Mouse (Mus musculus) stomach, embryonic 16.5 days (tissue): Measurements from ENCODE around the gene Tmprss4. TPM values are rescaled to one million over a fixed set of nuclear protein-coding genes. Genes with fewer than 3 reads are reported as not detected.

ENCODE experiments used
- ATAC-seq: fragments of 200-750 bp; cut with Nextera tagmentation; 2 replicates; pipeline ENCODE4 v1.8.0; 2017; ENCODE audit warnings: moderate number of reproducible peaks, moderate TSS enrichment; ENCODE audit not compliant: insufficient read depth, low FRiP score
- H3K27ac ChIP-seq: fragments of 300-500 bp; sonication (generic); 2 replicates; pipeline ENCODE4 v1.5.1; 2014; ENCODE audit warnings: low read length
- H3K27me3 ChIP-seq: fragments of 300-500 bp; sonication (generic); 2 replicates; pipeline ENCODE4 v1.6.1; 2014; ENCODE audit warnings: low read length, control low read depth, mixed read lengths; ENCODE audit not compliant: control insufficient read depth, insufficient read depth
- H3K36me3 ChIP-seq: fragments of 300-500 bp; sonication (generic); 2 replicates; pipeline ENCODE4 v1.6.1; 2014; ENCODE audit warnings: low read length; ENCODE audit not compliant: control insufficient read depth, insufficient read depth
- H3K4me1 ChIP-seq: fragments of 300-500 bp; sonication (generic); 2 replicates; pipeline ENCODE4 v1.6.1; 2014; ENCODE audit warnings: low read length, control low read depth, mixed read lengths; ENCODE audit not compliant: control insufficient read depth, insufficient read depth
- H3K4me2 ChIP-seq: fragments of 300-500 bp; sonication (generic); 2 replicates; pipeline ENCODE4 v1.6.1; 2014; ENCODE audit warnings: low read depth, low read length, mixed read lengths
- H3K4me3 ChIP-seq: fragments of 300-500 bp; sonication (generic); replicated peaks from 2 replicates; pipeline ENCODE4 v1.5.1; 2014; ENCODE audit warnings: mild to moderate bottlenecking, low read length
- H3K9ac ChIP-seq: fragments of 300-500 bp; sonication (generic); 2 replicates; pipeline ENCODE4 v1.6.1; 2014; ENCODE audit warnings: low read length
- H3K9me3 ChIP-seq: fragments of 300-500 bp; sonication (generic); replicated peaks from 2 replicates; pipeline ENCODE4 v1.6.1; 2016; ENCODE audit warnings: low read length, control low read depth; ENCODE audit not compliant: control insufficient read depth
- WGBS: fragments of 180-500 bp; shearing (Covaris S2); extraction: QIAGEN DNeasy Blood & Tissue Kit; methylation state at CpG from one replicate; pipeline ENCODE4 v1.1.7; 2014; 5-methylcytosine and 5-hydroxymethylcytosine counted together
- polyA plus RNA-seq: library from polyadenylated mRNA; unstranded; fragments of >200 nt; fragmentation: Nextera tagmentation; extraction: Ambion mirVana; gene quantifications from 2 replicates; pipeline ENCODE4 v1.2.1, GENCODE M21; 2015

Tmprss4 gene
- polyA plus RNA-seq, 1 experiment from 2014 or later: 31.5 TPM

DNA sequence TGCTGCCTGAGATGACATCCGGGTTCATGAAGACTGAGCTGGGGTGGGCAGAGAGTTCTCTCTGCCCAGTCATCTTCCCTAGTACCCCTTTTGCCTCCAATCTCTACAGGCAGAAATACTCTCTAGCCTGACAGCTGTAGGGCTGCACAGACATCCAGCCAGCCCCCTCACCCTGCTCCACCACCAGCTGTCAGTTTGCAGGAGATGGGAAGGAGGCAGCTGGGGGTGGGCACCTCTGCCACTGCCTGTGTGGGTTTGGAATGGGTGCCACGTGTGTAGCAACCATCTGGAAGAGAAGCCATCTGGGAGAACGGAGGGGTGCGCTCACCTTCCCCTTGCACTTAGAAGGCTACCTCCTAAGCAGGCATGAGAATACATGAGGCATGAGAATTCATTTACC, 18.6 kb downstream of the Tmprss4 start:
- H3K4me2 ChIP-seq: no peak overlapping the region
- WGBS: 76% methylated on average over 4 of the region's 4 CpGs
- no peaks in the 10 kb centered on the region for H3K9me3 ChIP-seq
- no peak overlapping the region for H3K4me3 ChIP-seq
- no peak overlapping the region for H3K27ac ChIP-seq
- no peaks in the 10 kb centered on the region for H3K27me3 ChIP-seq
- no peak overlapping the region for H3K9ac ChIP-seq
- H3K4me1 ChIP-seq: no peaks in the 10 kb centered on the region
- no peak for ATAC-seq
- no peaks in the 10 kb centered on the region for H3K36me3 ChIP-seq

DNA sequence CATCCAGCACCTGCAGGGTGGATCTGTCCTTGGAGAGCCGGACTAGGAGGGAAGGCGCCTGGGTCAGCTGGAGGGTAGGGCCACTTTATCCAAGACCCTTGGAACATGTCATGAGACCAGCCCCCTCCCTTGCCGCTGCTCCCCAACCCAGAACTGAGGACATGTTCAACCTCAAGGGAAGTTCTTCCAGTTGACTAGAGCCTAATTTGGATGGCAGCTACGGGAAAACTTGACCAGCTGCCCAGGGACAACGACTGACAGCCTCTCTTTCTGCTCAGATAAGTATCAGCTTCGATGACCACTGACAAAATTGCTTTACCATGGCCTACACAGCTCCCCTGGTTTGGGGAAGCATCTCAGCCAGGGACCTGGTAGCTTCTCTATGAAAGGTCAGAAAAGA, 20.6 kb downstream of the Tmprss4 start:
- ATAC-seq: no peak
- H3K27ac ChIP-seq: no peak overlapping the region
- no peak overlapping the region for H3K9ac ChIP-seq
- no peaks in the 10 kb centered on the region for H3K4me1 ChIP-seq
- no peak overlapping the region for H3K4me3 ChIP-seq
- H3K27me3 ChIP-seq: no peaks in the 10 kb centered on the region
- no peaks in the 10 kb centered on the region for H3K9me3 ChIP-seq
- WGBS: 75% methylated on average over 6 of the region's 6 CpGs
- H3K4me2 ChIP-seq: no peak overlapping the region
- H3K36me3 ChIP-seq: no peaks in the 10 kb centered on the region

- H3K27me3 ChIP-seq: no peaks in the 10 kb centered on the region
- WGBS: 52% methylated on average over 3 of the region's 3 CpGs
- H3K36me3 ChIP-seq: no peaks in the 10 kb centered on the region
- H3K9me3 ChIP-seq: no peaks in the 10 kb centered on the region
- H3K4me3 ChIP-seq: no peak overlapping the region
- no peak for ATAC-seq
- H3K27ac ChIP-seq: no peak overlapping the region
- no peak overlapping the region for H3K9ac ChIP-seq
- H3K4me1 ChIP-seq: no peaks in the 10 kb centered on the region
- H3K4me2 ChIP-seq: no peak overlapping the region
These were observed 21.4 kb downstream of the Tmprss4 start for GRCm38 (mm10) chr9:45182521-45182920.

- 13% methylated on average over 2 of the region's 2 CpGs for WGBS
- no peaks in the 10 kb centered on the region for H3K27me3 ChIP-seq
- no peak for ATAC-seq
- H3K4me2 ChIP-seq: no peak within 1 kb of the TSS
- no peaks in the 10 kb centered on the region for H3K4me1 ChIP-seq
- H3K9ac ChIP-seq: no peak within 1 kb of the TSS
- no peak within 1 kb of the TSS for H3K27ac ChIP-seq
- H3K9me3 ChIP-seq: no peaks in the 10 kb centered on the region
- no peak within 1 kb of the TSS for H3K4me3 ChIP-seq
- no peaks in the 10 kb centered on the region for H3K36me3 ChIP-seq
These were observed 22.1 kb downstream of the Tmprss4 start, which contains the start of gene BC049352 for GRCm38 (mm10) chr9:45181770-45182169. TSS of gene BC049352 (plus strand) at chr9:45182007.

GRCm38 (mm10) chr9:45179282-45179681, 24.6 kb downstream of the Tmprss4 start:
- Histone ChIP-seq H3K27me3 (no peaks in the 10 kb centered on the region), H3K36me3 (no peaks in the 10 kb centered on the region), H3K9ac (no peak overlapping the region), H3K4me2 (no peak overlapping the region), H3K9me3 (no peaks in the 10 kb centered on the region), H3K4me3 (no peak overlapping the region), H3K27ac (no peak overlapping the region), H3K4me1 (no peaks in the 10 kb centered on the region)
- ATAC-seq: no peak
- 86% methylated on average over 5 of the region's 5 CpGs for WGBS

DNA sequence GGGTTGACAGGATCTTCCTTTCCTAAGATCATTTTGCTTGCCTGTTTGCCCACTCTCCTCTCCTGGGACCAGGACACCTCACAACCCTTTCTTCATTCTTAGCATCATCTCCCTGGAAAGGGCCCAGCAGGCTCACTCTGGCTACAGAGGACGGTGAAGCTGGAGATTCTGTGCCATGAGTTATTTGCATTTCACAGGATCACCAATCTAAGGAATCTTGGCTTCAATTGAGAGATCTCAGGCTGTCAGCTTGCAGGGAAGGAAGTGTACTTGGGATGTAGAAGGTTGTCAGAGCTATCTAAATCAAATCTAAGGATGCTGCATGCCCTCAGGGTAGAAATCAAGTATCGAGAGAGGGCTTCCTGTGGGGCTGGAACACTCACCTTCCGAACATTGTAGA, 30.4 kb downstream of the Tmprss4 start:
- Histone ChIP-seq H3K4me2 (no peak overlapping the region), H3K9ac (no peak overlapping the region), H3K4me3 (no peak overlapping the region), H3K4me1 (no peaks in the 10 kb centered on the region), H3K36me3 (no peaks in the 10 kb centered on the region), H3K9me3 (no peaks in the 10 kb centered on the region), H3K27me3 (no peaks in the 10 kb centered on the region), H3K27ac (no peak overlapping the region)
- ATAC-seq: no peak
- WGBS: 62% methylated on average over 3 of the region's 3 CpGs

DNA sequence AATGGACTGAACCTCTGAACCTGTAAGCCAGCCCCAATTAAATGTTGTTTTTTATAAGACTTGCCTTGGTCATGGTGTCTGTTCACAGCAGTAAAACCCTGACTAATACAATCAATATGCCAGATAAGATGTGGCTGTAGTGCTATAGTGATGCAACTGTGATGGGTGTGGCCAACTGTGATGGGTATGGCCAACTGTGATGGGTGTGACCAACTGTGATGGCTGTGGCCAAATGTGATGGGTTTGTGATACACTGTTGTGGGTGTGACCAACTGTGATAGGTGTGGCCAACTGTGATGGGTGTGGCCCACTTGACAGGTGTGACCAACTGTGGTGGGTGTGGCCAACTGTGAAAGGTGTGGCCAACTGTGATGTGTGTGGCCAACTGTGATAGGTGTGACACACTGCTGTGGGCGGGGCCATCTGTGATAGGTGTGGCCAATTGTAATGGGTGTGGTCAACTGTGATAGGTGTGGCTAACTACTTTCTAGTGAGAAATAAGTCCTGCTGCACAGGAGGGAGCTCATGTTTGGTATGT, 32.8 kb downstream of the Tmprss4 start:
- H3K27ac ChIP-seq: no peak overlapping the region
- no peaks in the 10 kb centered on the region for H3K9me3 ChIP-seq
- H3K4me3 ChIP-seq: no peak overlapping the region
- H3K4me2 ChIP-seq: no peak overlapping the region
- H3K36me3 ChIP-seq: no peaks in the 10 kb centered on the region
- H3K4me1 ChIP-seq: no peaks in the 10 kb centered on the region
- H3K27me3 ChIP-seq: no peaks in the 10 kb centered on the region
- WGBS: 81% methylated on average over 1 of the region's 1 CpGs
- ATAC-seq: no peak
- no peak overlapping the region for H3K9ac ChIP-seq

DNA sequence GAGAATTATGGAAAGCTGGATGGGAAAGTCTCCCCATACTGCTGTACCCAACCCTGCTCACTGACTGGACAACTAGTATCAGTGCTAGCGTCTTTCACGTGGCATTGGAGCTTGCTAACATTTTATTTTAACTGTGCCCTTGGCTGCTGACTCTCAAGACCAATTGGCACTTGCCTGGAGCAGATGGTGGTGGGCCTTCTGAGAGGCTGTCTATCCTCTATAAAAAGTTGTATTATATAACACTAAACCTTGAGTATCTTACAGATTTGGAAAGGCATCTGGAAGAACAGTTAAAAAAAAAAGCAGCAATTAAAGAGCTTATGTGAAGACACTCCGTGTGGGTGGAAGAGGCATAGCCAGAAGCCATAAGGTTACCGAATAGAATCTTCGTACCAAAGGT, 33.7 kb downstream of the Tmprss4 start:
- H3K27ac ChIP-seq: no peak overlapping the region
- 86% methylated on average over 5 of the region's 5 CpGs for WGBS
- H3K4me3 ChIP-seq: no peak overlapping the region
- H3K36me3 ChIP-seq: no peaks in the 10 kb centered on the region
- H3K4me2 ChIP-seq: no peak overlapping the region
- H3K4me1 ChIP-seq: no peaks in the 10 kb centered on the region
- H3K9ac ChIP-seq: no peak overlapping the region
- H3K27me3 ChIP-seq: no peaks in the 10 kb centered on the region
- ATAC-seq: no peak
- H3K9me3 ChIP-seq: no peaks in the 10 kb centered on the region

DNA sequence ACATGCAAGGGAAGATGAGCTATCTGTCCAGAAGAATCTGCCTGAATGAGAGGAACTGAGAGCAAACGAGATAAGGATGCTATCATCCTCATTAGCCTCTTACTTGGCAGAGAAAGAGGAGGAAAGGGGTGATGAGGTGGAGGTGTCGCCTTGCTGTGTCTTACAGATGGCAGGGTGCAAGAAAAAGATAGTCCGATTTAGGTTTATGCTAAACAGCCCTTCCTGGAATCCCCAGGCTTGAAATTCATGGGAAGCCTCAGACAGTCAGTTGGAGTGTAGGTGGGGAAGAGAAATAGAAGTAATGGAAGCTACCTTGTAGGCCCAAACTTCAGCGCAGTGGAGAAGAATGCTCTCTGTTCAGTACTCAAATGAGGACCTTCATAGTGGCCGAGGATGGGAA, 36.0 kb downstream of the Tmprss4 start:
- Histone ChIP-seq H3K4me3 (no peak overlapping the region), H3K4me2 (no peak overlapping the region), H3K36me3 (no peaks in the 10 kb centered on the region), H3K4me1 (no peaks in the 10 kb centered on the region), H3K9me3 (no peaks in the 10 kb centered on the region), H3K27me3 (no peaks in the 10 kb centered on the region; the same call in 1 of the 2 replicates), H3K9ac (no peak overlapping the region), H3K27ac (no peak overlapping the region)
- whole genome bisulfite sequencing: 75% methylated on average over 5 of the region's 5 CpGs
- no peak for ATAC-seq

- ATAC-seq: no peak
- no peak overlapping the region for H3K27ac ChIP-seq
- no peak overlapping the region for H3K4me3 ChIP-seq
- no peaks in the 10 kb centered on the region for H3K4me1 ChIP-seq
- H3K9me3 ChIP-seq: no peaks in the 10 kb centered on the region
- peaks cover 3% of the 10 kb centered on the region; the same call in 1 of the 2 replicates for H3K27me3 ChIP-seq
- WGBS: 58% methylated on average over 7 of the region's 7 CpGs
- H3K9ac ChIP-seq: no peak overlapping the region
- H3K4me2 ChIP-seq: no peak overlapping the region
- H3K36me3 ChIP-seq: no peaks in the 10 kb centered on the region
These were observed 50.5 kb downstream of the Tmprss4 start for GRCm38 (mm10) chr9:45153361-45153760.
